Mouse (Mus musculus) urinary bladder, postnatal 14 days (tissue): ENCODE results near the gene Vmn2r104.

Experiments used
- DNase-seq: peaks from one replicate; pipeline ENCODE4 v3.0.0; 2021; ENCODE audit warnings: low spot score

Gene Vmn2r104

GRCm38 (mm10) chr17:20048236-20048635 is at the start of gene Vmn2r104:
TSS of gene Vmn2r104 (minus strand) at chr17:20048336.
- no peak for DNase-seq

- DNase-seq = no peak
These were observed 26.0 kb upstream of the Vmn2r104 start for GRCm38 (mm10) chr17:20074090-20074489.

GRCm38 (mm10) chr17:20071656-20072396 is 23.7 kb upstream of the Vmn2r104 start:
- no peak for DNase-seq
